Mouse (Mus musculus): Measurements from ENCODE around the gene Coq6.
"Not testable (repeated sequence)": the region's sequence is repeated elsewhere in the genome, so short reads cannot be mapped to it uniquely, and the experiment has no call there.

Gene Coq6

GRCm38 (mm10) chr12:84361555-84362489 is at the start of gene Coq6, which contains the start of gene Fam161b:
Gene Coq6, plus strand, starts transcription at chr12:84361657.
Gene Fam161b, minus strand, starts transcription at chr12:84361833.
- peak; percentile 95 for DNase-seq (ENCODE audit: low read depth)

- no peak for DNase-seq (ENCODE audit: low read depth)
Measured at GRCm38 (mm10) chr12:84316006-84316405, 45.5 kb upstream of the Coq6 start.

- DNase-seq (ENCODE audit: low read depth) = peak; percentile 75
Measured at GRCm38 (mm10) chr12:84316721-84317621, 44.5 kb upstream of the Coq6 start, which contains the start of gene Zfp410. Gene Zfp410, plus strand, starts transcription at chr12:84316852.

GRCm38 (mm10) chr12:84327111-84327512 is 34.3 kb upstream of the Coq6 start:
- no peak for DNase-seq (ENCODE audit: low read depth)

GRCm38 (mm10) chr12:84336963-84337625 is 24.4 kb upstream of the Coq6 start:
- DNase-seq (ENCODE audit: low read depth) = no peak

- DNase-seq (ENCODE audit: low read depth) = no peak
Measured at GRCm38 (mm10) chr12:84347192-84347591, 14.3 kb upstream of the Coq6 start.

- not testable (repeated sequence) for DNase-seq (ENCODE audit: low read depth)
Measured at GRCm38 (mm10) chr12:84358699-84359098, 2.8 kb upstream of the Coq6 start.

GRCm38 (mm10) chr12:84362872-84363271 is 1.4 kb downstream of the Coq6 start:
- DNase-seq (ENCODE audit: low read depth) = no peak

- no peak for DNase-seq (ENCODE audit: low read depth)
Measured at GRCm38 (mm10) chr12:84364291-84364690, 2.8 kb downstream of the Coq6 start.

GRCm38 (mm10) chr12:84365137-84365536 is 3.7 kb downstream of the Coq6 start:
- DNase-seq (ENCODE audit: low read depth) = no peak

GRCm38 (mm10) chr12:84366971-84367370 is 5.5 kb downstream of the Coq6 start:
- no peak for DNase-seq (ENCODE audit: low read depth)

- no peak for DNase-seq (ENCODE audit: low read depth)
Measured at GRCm38 (mm10) chr12:84371647-84372046, 10.2 kb downstream of the Coq6 start.

GRCm38 (mm10) chr12:84373831-84374481 is 12.5 kb downstream of the Coq6 start:
- no peak for DNase-seq (ENCODE audit: low read depth)

GRCm38 (mm10) chr12:84382369-84382768 is 20.9 kb downstream of the Coq6 start:
- no peak for DNase-seq (ENCODE audit: low read depth)

GRCm38 (mm10) chr12:84384644-84385081 is 23.2 kb downstream of the Coq6 start:
- no peak for DNase-seq (ENCODE audit: low read depth)

- DNase-seq (ENCODE audit: low read depth) = no peak
Measured at GRCm38 (mm10) chr12:84385408-84385807, 24.0 kb downstream of the Coq6 start.

- no peak for DNase-seq (ENCODE audit: low read depth)
Measured at GRCm38 (mm10) chr12:84388097-84388496, 26.6 kb downstream of the Coq6 start.

- DNase-seq (ENCODE audit: low read depth) = no peak
Measured at GRCm38 (mm10) chr12:84388774-84389400, 27.4 kb downstream of the Coq6 start.

GRCm38 (mm10) chr12:84390336-84390735 is 28.9 kb downstream of the Coq6 start:
- DNase-seq (ENCODE audit: low read depth) = no peak

- DNase-seq (ENCODE audit: low read depth) = no peak
Measured at GRCm38 (mm10) chr12:84392681-84393080, 31.2 kb downstream of the Coq6 start.

- DNase-seq (ENCODE audit: low read depth) = no peak
Measured at GRCm38 (mm10) chr12:84393847-84394246, 32.4 kb downstream of the Coq6 start.
